Mouse (Mus musculus) spleen, postnatal 14 days (tissue): ENCODE data around the gene Stab2.

Experiments used
- DNase-seq, 2 experiments: peaks; one replicate each; pipeline ENCODE4 v3.0.0; 2021 to 2022; ENCODE audit warnings: low spot score in 2 of 2

Stab2 gene

DNA sequence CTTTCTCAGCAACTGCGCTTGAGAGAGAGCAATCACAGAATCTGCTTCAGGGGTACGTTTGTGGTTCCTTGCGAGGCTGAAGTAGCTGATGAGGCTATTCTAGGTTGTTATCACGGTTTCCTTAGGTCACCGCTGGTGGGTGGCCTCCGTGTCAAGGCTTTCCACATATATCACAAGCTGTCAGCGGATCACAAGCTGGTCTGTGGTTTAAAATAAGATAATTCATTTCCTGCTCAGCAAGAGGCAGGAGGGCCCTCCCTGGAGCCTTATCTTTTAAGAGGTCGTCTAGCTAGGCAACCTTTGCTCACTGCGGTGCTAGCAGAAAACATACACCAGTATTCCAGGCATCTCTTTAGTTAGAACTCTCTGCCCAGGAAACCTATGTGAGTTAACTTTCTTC, 17.2 kb downstream of the Stab2 start:
- DNase-seq, result no peak

DNA sequence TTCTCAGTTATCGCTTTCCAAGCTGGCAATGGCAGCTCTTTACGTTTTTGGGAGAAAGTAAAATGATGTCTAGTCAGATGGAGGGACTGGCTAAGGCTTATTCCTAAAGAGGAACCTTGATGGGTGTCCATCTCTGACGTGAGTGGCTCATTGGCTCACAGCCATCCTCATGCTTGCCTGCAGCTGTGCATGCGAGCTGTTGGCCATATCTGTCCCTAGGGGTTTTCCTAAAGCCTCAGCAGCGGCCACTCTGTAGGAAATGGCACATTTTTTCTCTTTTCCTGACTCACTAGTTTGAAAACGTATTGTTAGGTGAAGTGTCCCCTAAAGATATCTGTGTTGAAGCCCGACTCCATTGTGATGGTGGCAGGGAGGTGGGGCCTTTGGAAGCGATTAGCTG, 18.0 kb downstream of the Stab2 start:
- no peak for DNase-seq

DNA sequence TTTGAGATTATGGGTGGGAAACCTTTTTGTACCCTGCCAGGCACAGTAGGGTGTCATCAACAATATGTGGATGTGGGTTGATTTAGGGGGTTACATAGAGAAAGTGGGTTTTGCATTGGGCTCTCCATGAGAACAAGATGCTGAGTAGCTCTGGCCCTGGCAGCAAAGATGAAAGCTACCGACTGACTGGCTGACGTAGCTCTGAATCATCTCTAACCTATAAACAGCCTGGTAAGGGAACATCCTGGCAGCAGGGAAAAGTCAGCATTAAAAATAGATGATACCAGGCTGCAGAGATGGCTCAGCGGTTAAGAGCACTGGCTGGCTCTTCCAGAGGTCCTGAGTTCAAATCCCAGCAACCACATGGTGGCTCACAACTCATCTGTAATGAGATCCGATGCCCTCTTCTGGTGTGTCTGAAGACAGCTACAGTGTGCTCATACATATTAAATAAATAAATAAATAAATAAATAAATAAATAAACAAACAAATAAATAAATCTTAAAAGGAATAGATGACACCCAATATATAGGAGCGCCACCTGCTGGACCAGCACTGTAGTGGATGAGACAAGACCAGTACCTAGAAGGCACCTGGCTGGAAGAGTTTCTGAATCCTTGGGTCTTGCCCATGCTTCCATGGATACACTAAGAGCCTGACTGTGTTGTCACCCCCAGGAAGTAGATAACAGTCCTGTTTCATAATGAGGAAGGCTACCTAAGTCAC, 31.7 kb downstream of the Stab2 start:
- peak in 1 of 2 experiments; percentile 15 for DNase-seq

DNA sequence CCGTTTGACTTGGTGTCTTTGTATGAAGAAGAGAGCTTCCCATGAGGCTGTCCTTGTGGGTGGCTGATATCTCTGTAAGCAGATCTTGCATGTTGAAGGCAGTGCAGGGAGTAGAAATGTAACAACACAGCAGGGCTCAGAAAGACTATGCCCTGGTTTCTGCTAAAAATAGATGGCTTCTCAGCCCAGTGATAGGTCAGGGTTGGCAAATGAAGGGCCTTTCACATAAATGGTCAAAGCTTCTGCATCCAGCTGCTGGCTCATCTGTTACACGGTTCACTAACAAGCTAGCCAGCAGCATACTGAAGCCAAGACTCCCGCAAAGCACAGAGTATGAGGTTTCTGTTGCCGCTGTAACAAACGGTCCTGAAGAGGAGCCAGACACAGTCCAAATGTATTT, 34.5 kb downstream of the Stab2 start:
- DNase-seq, result no peak

DNA sequence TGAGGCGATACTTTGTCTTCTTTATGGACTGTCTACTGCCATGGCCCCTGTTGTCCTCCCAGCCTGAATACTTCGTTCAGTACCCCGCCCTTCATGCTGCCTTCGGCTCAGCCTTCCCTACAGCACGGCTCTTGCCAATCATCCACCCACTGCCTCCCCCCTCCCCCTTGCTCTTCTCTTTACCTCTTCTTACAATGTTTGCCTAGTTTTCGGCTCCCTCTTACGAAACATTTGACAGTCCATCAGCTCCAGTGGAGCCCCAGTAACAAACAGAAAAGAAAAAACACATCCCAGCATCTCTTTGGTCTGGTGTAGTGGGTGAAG, 35.4 kb downstream of the Stab2 start:
- DNase-seq, result no peak

DNA sequence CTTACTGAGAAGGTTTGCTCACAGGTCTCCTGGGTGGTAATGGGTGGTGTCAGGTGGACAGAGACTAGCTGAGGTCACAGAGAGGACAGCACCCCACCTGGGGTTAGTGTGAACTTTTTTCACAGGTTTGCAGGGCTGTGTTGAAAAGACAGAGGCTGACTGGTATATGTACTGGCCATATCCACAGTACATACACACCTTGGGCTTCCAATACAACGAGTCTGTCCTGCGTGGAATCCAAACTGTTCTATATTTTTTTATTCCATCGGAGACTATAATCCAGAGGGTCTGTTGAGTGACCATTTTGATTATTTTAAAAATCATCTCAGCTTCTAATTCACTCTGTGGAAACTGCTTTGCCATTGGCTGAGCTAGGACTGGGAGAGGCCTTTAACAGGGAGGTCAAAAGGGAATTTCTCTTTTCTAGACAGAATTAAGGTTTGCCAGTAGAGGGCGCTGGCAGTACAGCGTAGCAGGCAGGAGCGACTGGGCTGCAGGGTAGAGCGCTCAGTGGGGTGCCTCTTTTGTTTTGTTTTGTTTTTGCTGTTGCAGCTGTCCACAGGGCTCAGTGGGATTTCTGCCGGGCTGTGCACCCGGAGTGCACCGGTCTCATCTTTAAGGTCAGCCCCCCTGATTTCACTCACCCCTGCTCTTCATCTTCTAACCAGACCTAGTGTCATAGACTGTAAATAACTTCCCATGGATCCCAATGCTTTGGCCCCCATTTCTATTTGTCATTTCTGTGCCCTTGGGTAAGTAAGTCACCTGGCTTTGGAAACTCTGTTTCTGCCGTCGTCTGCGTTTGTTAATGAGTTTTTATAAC, 35.9 kb downstream of the Stab2 start:
- DNase-seq, result peak in 1 of 2 experiments; percentile 20

DNA sequence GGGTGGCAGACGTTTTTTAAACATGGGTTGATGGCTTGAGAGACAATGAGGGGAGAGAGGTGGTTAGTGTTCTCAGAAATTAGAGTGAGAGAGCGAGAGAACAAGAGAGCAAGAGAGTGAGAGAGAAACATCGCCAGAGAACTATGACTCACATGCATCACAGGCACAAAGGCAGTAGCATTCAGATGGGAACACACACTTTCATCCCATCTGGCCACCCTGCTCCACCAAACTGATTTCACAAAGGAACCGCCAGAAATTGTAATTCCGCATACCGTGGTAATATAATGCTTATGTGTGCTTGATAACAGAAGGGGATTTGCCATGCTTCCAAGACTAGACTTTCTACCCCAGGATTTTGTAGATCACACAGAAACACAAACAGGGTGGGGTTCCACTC, 38.5 kb downstream of the Stab2 start:
- DNase-seq, result no peak

DNA sequence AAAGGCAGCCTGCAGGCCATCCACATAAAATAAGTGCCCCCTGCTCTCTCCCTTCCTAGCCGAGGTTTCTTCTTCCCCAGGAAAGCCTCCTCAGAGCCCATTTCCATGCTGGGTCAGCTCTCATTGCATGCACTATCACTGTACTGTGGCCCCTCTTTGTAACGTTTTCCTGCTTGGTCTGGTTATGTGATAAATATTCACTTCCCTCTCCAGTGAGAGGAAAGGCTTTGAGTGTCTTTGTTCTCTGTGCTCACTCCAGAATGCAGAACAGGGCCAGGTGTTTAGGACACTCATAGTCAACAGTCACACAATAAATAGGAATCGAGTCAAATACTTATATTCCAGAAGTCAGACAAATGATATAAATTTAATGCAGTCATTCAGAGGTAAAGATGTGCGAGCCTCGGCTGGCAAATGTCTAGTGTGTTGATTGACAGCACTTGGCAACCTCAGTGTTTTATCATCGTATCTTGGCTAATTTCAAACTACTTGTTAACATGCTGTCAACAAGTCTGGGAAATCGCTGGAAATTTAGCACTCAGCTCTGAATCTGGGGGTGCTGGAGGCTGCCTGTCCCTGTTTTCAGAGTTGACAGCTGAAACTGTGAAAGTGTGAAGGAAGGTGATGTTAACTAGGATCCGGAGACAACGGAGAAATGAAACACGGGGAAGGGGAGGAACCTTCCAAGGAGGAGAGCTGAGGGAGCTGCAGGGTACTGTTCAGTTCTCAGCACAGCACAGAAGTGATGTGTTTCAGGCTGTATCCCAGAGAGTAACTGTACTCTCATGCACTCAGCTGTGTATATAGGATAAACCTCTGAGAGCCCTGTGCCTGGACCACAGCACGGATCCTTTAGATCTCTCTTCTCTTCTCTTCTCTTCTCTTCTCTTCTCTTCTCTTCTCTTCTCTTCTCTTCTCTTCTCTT, 46.0 kb downstream of the Stab2 start:
- DNase-seq, result no peak

DNA sequence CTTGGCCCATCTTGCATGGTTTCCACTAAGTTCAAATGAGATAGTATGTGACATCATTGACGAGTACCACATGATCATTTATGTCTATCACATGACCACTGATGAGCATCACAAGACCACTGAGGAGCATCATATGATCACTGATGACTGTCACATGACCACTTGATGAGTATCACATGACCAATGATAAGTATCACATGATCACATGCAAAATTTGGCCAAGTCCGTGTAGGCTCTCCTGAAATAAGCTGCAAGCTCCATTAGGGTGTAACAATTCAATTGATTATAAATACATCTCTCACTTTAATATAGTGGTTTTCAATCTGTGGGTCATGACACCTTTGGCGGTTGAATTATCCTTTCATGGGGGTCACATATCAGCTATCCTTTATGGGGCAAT, 52.5 kb downstream of the Stab2 start:
- DNase-seq, result no peak

DNA sequence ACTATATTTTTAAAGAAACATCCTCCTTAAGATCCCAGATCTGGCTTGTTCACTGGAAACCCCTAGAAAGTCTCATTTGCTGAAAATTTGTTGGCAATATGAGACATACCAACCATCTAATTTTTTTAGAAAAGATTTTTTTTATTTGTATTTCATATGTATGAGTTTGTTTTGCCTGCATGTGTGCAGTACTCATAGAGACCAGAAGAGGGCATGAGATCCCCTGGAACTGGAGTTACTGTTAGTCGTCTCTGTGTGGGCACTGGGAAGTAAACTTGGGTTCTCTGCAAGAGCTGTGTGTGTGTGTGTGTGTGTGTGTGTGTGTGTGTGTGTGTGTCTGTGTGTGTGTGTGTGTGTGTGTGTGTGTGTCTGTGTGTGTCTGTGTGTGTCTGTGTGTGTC, 55.1 kb downstream of the Stab2 start:
- no peak for DNase-seq

DNA sequence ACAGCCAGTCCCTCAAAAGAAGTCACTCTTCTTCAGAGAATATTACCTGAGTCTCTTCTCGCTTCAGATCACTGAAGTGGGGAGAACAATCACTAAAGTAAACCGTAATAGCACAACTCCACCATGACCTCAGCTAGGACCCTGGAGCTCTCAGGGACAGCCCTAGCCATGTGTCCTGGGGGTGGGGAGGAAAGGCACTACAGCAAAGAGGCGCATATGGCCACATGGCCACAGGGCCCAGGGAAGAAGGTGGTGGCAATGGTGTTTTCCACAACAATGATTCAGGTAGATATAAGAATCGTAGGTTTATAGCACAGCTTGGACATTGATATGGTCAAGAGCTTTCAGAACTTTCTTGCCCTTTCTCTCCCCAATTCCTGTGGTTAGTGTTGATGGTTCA, 57.0 kb downstream of the Stab2 start:
- DNase-seq, result no peak

DNA sequence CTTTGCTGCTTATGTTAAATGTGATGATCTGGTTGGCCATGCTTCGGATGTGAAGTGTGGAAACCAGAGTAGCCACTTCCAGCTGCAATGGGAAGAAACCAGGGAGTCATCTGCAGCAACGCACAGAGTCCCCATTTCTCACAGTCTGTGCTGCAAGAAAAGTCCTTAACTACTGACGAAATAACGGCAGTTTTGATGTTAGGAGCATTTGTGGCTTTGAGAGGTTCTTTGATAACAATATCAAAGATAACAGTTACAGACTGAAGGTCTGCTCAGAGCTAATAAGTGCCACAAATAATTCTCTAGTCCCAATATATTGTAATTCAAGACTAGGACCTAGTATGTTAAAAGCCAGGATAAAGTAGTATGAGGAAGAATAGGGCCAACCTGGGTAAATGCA, 57.9 kb downstream of the Stab2 start:
- no peak for DNase-seq

DNA sequence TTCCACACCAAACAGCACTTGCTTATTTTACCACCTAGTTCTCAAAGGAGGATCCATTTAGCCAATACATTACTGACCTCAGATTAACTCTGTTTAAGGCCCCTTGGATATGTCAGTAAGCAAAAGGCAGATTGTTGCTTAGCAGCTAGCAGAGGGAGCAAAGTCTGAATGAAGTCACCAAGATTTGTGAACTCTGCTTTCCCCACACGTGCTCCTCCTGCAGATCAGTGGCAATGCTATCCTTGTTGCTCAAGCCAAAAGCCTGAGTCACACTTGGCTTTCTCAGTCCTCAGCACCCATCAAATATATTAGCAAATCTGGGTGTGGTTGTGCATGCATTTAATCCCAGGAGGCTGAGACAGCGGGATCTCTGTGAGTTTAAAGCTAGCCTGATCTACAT, 60.3 kb downstream of the Stab2 start:
- no peak for DNase-seq

DNA sequence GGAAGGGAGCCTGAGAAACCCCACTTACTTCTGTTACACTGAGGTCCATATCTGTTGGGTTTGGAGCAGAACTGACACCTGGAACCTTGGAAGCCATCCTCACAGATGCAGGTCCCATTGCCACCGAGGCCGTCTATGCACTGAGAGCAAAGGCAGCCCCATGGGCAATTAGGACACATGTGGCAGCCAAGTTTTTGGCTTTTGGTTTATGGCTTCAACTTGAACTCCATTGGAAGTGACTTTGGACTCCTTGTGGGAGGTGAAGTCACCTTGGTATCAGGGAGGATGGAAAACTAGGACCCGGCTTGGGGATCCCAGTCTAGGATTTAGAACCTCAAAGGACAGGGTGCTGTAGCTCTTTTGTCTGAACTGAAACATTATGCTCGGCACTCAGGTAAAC, 67.2 kb downstream of the Stab2 start:
- no peak for DNase-seq

DNA sequence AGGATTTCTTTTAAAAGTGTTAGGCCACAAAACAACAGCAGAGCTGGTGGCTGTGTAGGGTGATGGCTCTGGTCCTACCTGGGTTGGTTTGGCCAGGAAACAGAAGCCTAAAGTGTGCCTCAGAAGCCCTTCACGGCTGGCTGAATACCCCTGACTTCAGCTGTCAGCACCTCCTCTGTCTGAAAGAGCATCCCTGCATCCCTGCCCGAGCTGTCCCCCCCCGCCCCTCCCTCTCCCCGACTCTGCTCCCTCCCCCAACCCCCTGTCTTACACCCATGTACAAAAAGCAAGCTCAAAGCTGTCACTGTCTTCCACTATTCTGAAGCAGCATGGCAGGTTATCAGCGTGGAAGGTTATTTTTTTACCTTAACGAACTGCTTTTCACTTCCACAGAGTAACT, 73.4 kb downstream of the Stab2 start:
- DNase-seq, result no peak

DNA sequence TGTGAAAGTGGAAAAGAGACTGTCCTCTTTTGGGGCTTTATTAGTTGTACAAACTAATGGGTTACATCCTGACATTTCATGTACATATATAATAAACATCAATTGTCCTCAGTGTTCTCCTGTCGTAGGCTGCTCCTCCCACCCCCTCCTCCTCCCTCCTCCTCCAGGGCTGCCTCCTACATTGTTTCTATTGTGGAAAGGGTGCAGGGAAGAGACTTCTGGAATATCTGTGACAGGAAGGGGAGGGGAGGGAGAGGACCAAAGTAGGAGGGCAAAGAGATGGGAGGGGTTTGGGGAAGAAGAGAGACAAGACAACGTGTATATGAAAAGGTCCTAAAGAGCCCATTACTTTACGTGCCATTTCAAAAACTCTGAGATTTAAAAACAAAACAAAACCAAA, 73.9 kb downstream of the Stab2 start:
- DNase-seq, result no peak

DNA sequence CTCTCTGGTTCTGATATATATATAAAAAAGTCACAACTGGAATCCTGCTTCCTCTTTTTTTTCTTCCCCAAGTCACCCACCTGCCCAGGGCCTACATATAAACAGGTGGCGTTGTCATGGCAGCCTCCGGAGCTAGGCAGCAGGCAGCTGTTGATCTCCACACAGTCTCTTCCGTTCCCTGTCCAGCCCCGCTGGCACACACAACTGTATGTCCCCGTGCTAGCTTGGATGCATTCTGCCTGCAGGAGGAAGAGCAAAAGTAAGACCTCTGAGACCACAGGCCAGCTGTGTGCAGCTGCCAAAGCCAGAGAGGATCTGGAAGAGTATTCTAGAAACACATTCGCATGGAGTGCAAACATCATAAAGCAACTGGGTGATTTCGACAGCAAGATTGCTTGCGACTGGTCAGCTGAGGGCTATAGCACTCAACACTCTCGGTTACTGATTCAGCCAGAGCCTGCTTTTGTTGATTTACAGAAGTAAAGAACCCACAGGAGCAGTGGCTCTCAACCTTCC, 74.6 kb downstream of the Stab2 start:
- DNase-seq, result peak in 1 of 2 experiments; percentile 8

DNA sequence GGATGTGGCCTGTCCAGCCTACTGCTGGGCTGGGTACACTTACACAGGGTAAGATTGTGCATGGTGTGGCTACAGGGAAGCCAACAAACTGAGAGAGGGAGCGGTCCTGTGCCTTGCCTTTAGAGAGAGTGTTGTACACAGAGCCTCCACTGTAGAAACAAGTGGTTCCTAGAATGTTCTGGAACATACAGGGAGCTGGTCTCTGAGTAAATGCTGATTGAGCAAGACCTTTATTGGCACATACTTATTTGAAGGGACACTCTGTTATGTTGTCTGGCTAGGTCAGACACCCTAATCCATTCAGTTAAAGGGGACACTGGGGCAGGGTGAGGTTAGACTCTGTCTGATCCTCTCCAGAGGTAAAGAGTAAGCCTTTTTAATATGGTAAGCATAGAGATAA, 84.2 kb downstream of the Stab2 start:
- no peak for DNase-seq

DNA sequence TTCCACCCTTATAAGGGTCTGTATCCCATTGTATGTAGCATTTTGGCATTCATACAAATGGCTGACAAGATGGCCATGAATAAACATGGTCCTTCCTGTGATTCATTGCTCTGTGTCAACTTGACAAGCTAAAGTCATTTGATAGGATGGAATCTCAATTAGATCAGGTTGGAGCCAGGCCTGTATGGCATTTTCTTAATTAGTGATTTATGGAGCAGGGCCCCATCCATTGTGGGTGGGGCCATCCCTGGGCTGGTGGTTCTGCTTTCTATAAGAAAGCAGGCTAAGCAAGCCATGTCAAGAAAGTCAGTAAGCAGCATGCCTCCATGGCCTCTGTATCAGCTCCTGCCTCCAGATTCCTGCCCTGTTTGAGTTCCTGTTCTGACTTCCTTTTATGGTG, 92.2 kb downstream of the Stab2 start:
- no peak for DNase-seq

DNA sequence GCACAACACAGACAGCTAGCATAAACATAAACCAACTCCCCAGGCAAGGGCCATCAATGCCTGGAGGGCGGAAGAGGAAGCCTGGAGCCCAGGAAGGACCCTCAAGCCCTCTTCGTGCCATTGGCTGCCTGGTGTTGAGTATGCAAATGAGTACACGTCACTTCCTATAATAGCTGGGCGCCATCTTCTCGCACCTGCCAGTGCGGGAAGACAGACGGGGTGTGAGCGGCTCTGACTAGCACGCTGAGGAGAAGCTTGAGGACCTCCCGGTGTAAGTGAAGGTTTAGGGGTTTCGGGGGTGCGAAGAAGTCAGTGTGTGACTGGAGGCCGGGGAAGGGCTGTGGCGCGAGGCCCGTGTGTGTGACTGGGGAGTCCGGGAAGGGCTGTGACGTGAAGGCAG, 99.3 kb downstream of the Stab2 start:
- DNase-seq, result no peak

DNA sequence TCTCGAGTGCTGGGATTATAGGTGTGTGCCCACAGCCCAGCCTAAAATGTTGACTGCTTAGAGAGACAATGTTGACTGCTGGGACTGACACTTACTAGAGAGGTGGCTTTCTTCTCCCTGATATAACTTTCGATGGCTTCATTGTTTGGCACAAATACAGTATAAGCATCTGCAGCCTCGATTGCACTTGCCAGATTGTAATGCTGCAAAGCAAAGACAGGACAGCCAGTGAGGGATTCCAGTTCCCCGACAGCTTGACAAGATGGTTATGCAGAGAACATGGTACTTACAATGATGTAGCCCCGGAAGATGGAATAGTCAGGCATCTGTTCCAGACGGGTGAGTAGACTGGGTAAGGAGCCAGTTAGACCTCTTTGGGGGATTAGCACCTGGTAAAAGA, 100.8 kb downstream of the Stab2 start:
- no peak for DNase-seq

DNA sequence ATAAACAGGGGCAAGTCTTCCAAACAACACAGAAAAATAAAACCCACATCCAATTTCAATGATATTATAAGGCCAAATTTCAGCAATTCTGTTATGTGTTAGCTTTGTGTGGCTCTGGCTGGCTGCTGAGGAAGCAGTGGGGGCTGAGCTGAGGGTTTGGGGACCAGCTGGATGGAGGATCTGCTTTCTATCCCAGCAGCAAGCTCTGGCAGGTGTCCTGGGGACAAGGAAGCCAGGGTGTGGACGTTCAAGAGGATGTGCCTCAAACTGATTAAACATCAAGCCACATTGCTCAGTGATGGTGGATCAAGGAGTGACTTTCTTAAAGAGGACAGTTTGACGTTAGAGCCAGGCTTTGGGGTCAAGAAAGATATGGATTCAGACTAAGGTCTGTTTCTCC, 112.3 kb downstream of the Stab2 start:
- DNase-seq, result no peak
